ENCODE assay signal across 16 mouse cellular contexts in genomic region chr6:144963156-144963555, GRCm38 (mm10).
DNase-seq lines count a peak whose midpoint lies in the region; ATAC-seq and TF ChIP-seq lines count a peak whose summit lies in the region.
"Had no signal": no experiment of that assay in that cellular context is flagged by ENCODE, and none has a peak within 500 bp of the region (broad histone marks: within the 10 kb centered on the region; RNA-seq: fewer than 3 reads in every experiment).

No protein-coding gene starts in this region.

- 67% methylated on average over 8 of the region's 8 CpGs for WGBS in liver, embryonic 14.5 days (ENCODE audit: insufficient replicate concordance)
- WGBS in liver, embryonic 12.5 days (ENCODE audit: insufficient replicate concordance), result 73% methylated on average over 8 of the region's 8 CpGs
- 83% methylated on average over 8 of the region's 8 CpGs for WGBS in stomach, postnatal 0 days

- peak; percentile 60 for TF ChIP-seq CTCF in liver, embryonic 14.5 days (IDR thresholded peaks at IDR 0.05; ENCODE audit: low read depth)
- TF ChIP-seq CTCF in stomach, postnatal 0 days (IDR thresholded peaks at IDR 0.05; ENCODE audit: low read depth), result peak; percentile 42

- H3K4me2 ChIP-seq in liver, embryonic 14.5 days (ENCODE audit: low read depth), result no peak overlapping the region
- H3K4me2 ChIP-seq in liver, embryonic 12.5 days, result no peak overlapping the region
- H3K4me2 ChIP-seq in stomach, postnatal 0 days (replicated peaks; ENCODE audit: low read depth), result no peak overlapping the region
- H3K4me2 ChIP-seq: embryonic facial prominence, embryonic 12.5 days; heart, embryonic 15.5 days; hindbrain, embryonic 14.5 days; kidney, embryonic 15.5 days; midbrain, embryonic 11.5 days had no signal

- no peak overlapping the region for H3K4me3 ChIP-seq in liver, embryonic 14.5 days (ENCODE audit: insufficient read depth in 1 of 2, low read depth in 2 of 2, low read length in 2 of 2)
- no peak overlapping the region for H3K4me3 ChIP-seq in liver, embryonic 12.5 days
- H3K4me3 ChIP-seq in stomach, postnatal 0 days (ENCODE audit: low read depth, low read length), result no peak overlapping the region
- H3K4me3 ChIP-seq: embryonic facial prominence, embryonic 12.5 days; heart, embryonic 15.5 days; kidney, embryonic 15.5 days; myocyte had no signal

- ATAC-seq in liver, embryonic 14.5 days (ENCODE audit: insufficient read depth), result no peak
- ATAC-seq in liver, embryonic 12.5 days, result no peak
- no peak for ATAC-seq in stomach, postnatal 0 days (ENCODE audit: low FRiP score, low TSS enrichment)

- H3K27me3 ChIP-seq in liver, embryonic 14.5 days (ENCODE audit: control insufficient read depth, insufficient read depth, low read length), result no peaks in the 10 kb centered on the region
- H3K27me3 ChIP-seq in liver, embryonic 12.5 days (replicated peaks), result no peaks in the 10 kb centered on the region
- H3K27me3 ChIP-seq in stomach, postnatal 0 days (ENCODE audit: control insufficient read depth, insufficient read depth, low read length), result no peaks in the 10 kb centered on the region
- H3K27me3 ChIP-seq: embryonic facial prominence, embryonic 12.5 days; heart, embryonic 15.5 days had no signal

- peaks cover 0 to 2% of the 10 kb centered on the region in 2 experiments; a peak in 1 of 4 replicates for H3K4me1 ChIP-seq in liver, embryonic 14.5 days (replicated peaks; ENCODE audit: control insufficient read depth in 2 of 2, insufficient read depth in 2 of 2, low read length in 1 of 2)
- H3K4me1 ChIP-seq in liver, embryonic 12.5 days, result no peaks in the 10 kb centered on the region
- no peaks in the 10 kb centered on the region for H3K4me1 ChIP-seq in stomach, postnatal 0 days (replicated peaks; ENCODE audit: control insufficient read depth, insufficient read depth)
- H3K4me1 ChIP-seq: embryonic facial prominence, embryonic 12.5 days; heart, embryonic 15.5 days had no signal

- no peak overlapping the region for H3K9ac ChIP-seq in liver, embryonic 14.5 days (replicated peaks)
- H3K9ac ChIP-seq in liver, embryonic 12.5 days, result no peak overlapping the region
- H3K9ac ChIP-seq in stomach, postnatal 0 days (ENCODE audit: low read length), result no peak overlapping the region
- H3K9ac ChIP-seq: embryonic facial prominence, embryonic 12.5 days; heart, embryonic 15.5 days; hindbrain, embryonic 14.5 days; kidney, embryonic 15.5 days had no signal

- H3K9me3 ChIP-seq in liver, embryonic 14.5 days (ENCODE audit: control insufficient read depth, low read length), result no peaks in the 10 kb centered on the region
- no peaks in the 10 kb centered on the region for H3K9me3 ChIP-seq in liver, embryonic 12.5 days (replicated peaks)
- H3K9me3 ChIP-seq in stomach, postnatal 0 days (ENCODE audit: control insufficient read depth, low read length), result no peaks in the 10 kb centered on the region
- H3K9me3 ChIP-seq: embryonic facial prominence, embryonic 12.5 days; heart, embryonic 15.5 days; kidney, embryonic 15.5 days had no signal

- H3K36me3 ChIP-seq in liver, embryonic 14.5 days (replicated peaks; ENCODE audit: control insufficient read depth, insufficient read depth, low read depth), result no peaks in the 10 kb centered on the region
- H3K36me3 ChIP-seq in liver, embryonic 12.5 days, result no peaks in the 10 kb centered on the region
- no peaks in the 10 kb centered on the region for H3K36me3 ChIP-seq in stomach, postnatal 0 days (ENCODE audit: control insufficient read depth, insufficient read depth, low read length)
- H3K36me3 ChIP-seq: embryonic facial prominence, embryonic 12.5 days; heart, embryonic 15.5 days; kidney, embryonic 15.5 days had no signal

- TF ChIP-seq EP300 in liver, embryonic 14.5 days (IDR thresholded peaks at IDR 0.05; ENCODE audit: low read depth), result no peak
- TF ChIP-seq EP300 in stomach, postnatal 0 days (optimal IDR thresholded peaks at IDR 0.05), result no peak

- H3K27ac ChIP-seq in liver, embryonic 14.5 days, result no peak overlapping the region
- no peak overlapping the region for H3K27ac ChIP-seq in liver, embryonic 12.5 days
- no peak overlapping the region for H3K27ac ChIP-seq in stomach, postnatal 0 days (replicated peaks)
- H3K27ac ChIP-seq: embryonic facial prominence, embryonic 12.5 days; heart, embryonic 15.5 days; hindbrain, embryonic 14.5 days; kidney, embryonic 15.5 days had no signal

- DNase-seq in adrenal gland, postnatal 14 days, result peak; percentile 6
- DNase-seq in adrenal gland, adult 2 months, result no peak
- no peak for DNase-seq in liver, embryonic 14.5 days (ENCODE audit: low read depth in 3 of 3, low spot score in 3 of 3)
- peak; percentile 40 for DNase-seq in thymus, postnatal 4 days
- no peak for DNase-seq in thymus, adult 18-20 months
- no peak for DNase-seq in stomach, postnatal 0 days (ENCODE audit: low spot score)
- DNase-seq in layer of hippocampus, adult 9-10 months (ENCODE audit: low spot score), result no peak
- DNase-seq: adrenal gland, adult 8-10 months; lung, adult 18-20 months had no signal

Comparison
In these comparisons a context has a peak if more than half of its experiments do, and no peak if none do; other contexts are left out.
1. DNase-seq: peak in adrenal gland, postnatal 14 days (single experiment) and thymus, postnatal 4 days (single experiment); none in adrenal gland, adult 2 months (single experiment), liver, embryonic 14.5 days (0 of 3), thymus, adult 18-20 months (0 of 2), stomach, postnatal 0 days (single experiment) and layer of hippocampus, adult 9-10 months (single experiment).